Mouse (Mus musculus): Measurements from ENCODE around the gene Ppm1b. TPM values are rescaled to one million over a fixed set of nuclear protein-coding genes. Genes with fewer than 3 reads are reported as not detected.
A peak's percentile ranks its signal among the peaks of the same experiment; 100 is the strongest.
"Not testable (repeated sequence)": the region's sequence is repeated elsewhere in the genome, so short reads cannot be mapped to it uniquely, and the experiment has no call there.

The Ppm1b gene
- polyA plus RNA-seq (2015; fragmentation: Nextera tagmentation; extraction: Ambion mirVana): 53.8 and 54.6 TPM in 2 replicates

DNA sequence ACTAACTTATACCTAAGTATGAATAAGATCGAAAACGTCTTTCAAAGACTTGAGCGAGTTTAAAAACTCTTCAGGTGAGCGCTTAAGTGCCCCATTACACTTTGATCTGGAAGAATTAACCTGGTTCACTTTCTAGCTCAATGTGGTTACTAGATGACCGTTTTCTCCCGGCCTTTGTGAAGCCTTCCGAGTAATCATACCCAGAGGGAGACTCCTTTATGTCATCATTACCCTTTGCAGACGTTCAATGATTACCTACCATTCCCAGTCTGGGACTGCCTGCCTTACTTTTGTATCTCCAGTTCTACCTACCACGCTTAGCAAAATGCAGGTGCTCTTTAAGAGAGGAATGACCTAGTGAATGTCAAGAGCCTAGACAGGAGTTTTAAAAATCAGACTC, at the start of gene Ppm1b:
TSS of gene Ppm1b (plus strand) at position 301 of the 400 bp plus-strand sequence.
- Histone ChIP-seq H3K4me2 (ENCODE audit: low read depth, low read length) (peak within 1 kb of the TSS; percentile 86), H3K27ac (ENCODE audit: low read length) (peak within 1 kb of the TSS; percentile 98), H3K27me3 (ENCODE audit: control insufficient read depth, insufficient read depth, low read depth, low read length) (no peaks in the 10 kb centered on the region), H3K9me3 (ENCODE audit: control insufficient read depth, low read length) (no peaks in the 10 kb centered on the region), H3K4me1 (replicated peaks; ENCODE audit: control insufficient read depth, insufficient read depth, low read length) (peaks cover 15% of the 10 kb centered on the region), H3K9ac (ENCODE audit: low read length) (peak within 1 kb of the TSS; percentile 77), H3K36me3 (ENCODE audit: control insufficient read depth, insufficient read depth, low read length) (no peaks in the 10 kb centered on the region), H3K4me3 (ENCODE audit: low read length) (peak within 1 kb of the TSS; percentile 97)
- no peak for ATAC-seq (ENCODE audit: low read depth)
- WGBS: 18% methylated on average over 9 of the region's 9 CpGs

DNA sequence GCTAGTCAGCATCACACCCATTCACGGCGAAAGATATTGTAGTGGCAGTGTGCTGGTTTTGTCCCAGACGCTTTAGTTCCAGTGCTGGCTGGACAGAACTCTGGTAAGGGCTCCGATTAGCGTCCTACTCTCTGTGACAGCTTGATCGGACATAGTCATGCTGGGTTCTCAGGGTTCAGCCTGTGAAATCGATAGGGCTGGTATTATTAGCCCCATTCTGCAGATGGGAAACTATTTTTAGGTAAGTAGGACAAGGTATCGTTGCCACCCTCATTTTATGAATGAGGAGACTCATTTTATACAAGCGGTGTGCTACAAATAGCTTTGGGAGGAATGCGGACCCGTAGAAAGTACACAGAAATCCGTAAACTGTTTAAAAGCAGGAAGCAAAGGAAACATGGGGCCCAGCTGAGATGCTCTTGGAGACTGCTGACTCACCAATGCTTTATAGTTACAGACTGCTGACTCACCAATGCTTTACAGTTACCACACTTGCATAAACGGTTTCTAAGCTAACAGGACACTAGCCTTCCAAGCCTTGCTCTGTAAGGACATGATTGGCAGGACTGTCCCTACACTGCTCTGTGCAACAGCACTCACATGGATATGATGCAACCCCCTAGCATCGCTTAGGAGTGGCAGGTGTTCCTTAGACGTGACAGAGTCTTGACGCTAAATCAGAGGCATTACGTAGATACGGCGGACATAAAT, 34.7 kb upstream of the Ppm1b start:
- no peaks in the 10 kb centered on the region for H3K36me3 ChIP-seq (ENCODE audit: control insufficient read depth, insufficient read depth, low read length)
- no peak overlapping the region for H3K4me3 ChIP-seq (ENCODE audit: low read length)
- no peak overlapping the region for H3K27ac ChIP-seq (ENCODE audit: low read length)
- 76% methylated on average over 19 of the region's 19 CpGs for WGBS
- no peak overlapping the region for H3K4me2 ChIP-seq (ENCODE audit: low read depth, low read length)
- H3K9ac ChIP-seq (ENCODE audit: low read length): no peak overlapping the region
- ATAC-seq (ENCODE audit: low read depth): no peak
- no peaks in the 10 kb centered on the region for H3K9me3 ChIP-seq (ENCODE audit: control insufficient read depth, low read length)
- no peaks in the 10 kb centered on the region for H3K4me1 ChIP-seq (replicated peaks; ENCODE audit: control insufficient read depth, insufficient read depth, low read length)
- H3K27me3 ChIP-seq (ENCODE audit: control insufficient read depth, insufficient read depth, low read depth, low read length): no peaks in the 10 kb centered on the region

DNA sequence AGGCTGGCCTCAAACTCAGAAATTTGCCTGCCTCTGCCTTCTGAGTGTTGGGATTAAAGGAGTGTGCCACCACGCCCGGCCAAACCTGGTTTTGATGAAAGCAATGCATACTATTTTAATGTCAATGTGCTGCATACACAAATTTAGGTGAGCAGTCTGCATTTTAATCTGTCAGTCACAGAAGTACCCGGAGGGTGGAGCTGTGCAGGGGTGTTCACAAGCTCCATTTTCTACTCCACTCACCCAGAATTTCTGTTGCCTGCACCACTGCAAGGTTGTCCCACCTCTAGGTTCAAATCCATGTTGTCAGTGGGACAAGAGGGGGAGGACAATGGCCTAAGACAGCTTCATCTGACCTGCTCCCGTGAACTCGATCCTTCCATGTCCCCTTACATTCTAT, 31.8 kb upstream of the Ppm1b start:
- H3K27ac ChIP-seq (ENCODE audit: low read length): no peak overlapping the region
- no peak overlapping the region for H3K9ac ChIP-seq (ENCODE audit: low read length)
- no peak for ATAC-seq (ENCODE audit: low read depth)
- H3K4me3 ChIP-seq (ENCODE audit: low read length): no peak overlapping the region
- no peak overlapping the region for H3K4me2 ChIP-seq (ENCODE audit: low read depth, low read length)
- no peaks in the 10 kb centered on the region for H3K4me1 ChIP-seq (replicated peaks; ENCODE audit: control insufficient read depth, insufficient read depth, low read length)
- 89% methylated on average over 5 of the region's 5 CpGs for WGBS
- no peaks in the 10 kb centered on the region for H3K36me3 ChIP-seq (ENCODE audit: control insufficient read depth, insufficient read depth, low read length)
- H3K27me3 ChIP-seq (ENCODE audit: control insufficient read depth, insufficient read depth, low read depth, low read length): no peaks in the 10 kb centered on the region
- no peaks in the 10 kb centered on the region for H3K9me3 ChIP-seq (ENCODE audit: control insufficient read depth, low read length)

DNA sequence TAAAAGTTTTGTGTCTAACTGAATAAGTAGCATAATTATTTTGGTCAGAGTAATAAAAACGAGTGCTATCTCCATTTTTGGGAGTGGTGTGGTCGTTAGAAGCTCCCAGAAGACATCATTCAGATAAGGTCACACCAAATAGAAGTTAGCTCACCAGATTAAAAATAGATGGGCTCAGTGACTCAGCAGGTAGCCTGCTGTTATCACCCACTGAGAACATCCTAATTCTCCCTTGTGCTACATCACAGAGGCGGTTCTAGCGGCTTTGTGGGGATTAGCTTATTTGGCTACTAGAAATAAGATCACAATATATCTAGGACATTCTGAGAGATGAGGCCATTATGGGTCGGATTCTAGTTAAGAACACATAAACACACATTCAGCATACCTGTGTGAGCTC, 30.3 kb upstream of the Ppm1b start:
- Histone ChIP-seq H3K9ac (ENCODE audit: low read length) (no peak overlapping the region), H3K27ac (ENCODE audit: low read length) (no peak overlapping the region), H3K36me3 (ENCODE audit: control insufficient read depth, insufficient read depth, low read length) (no peaks in the 10 kb centered on the region), H3K9me3 (ENCODE audit: control insufficient read depth, low read length) (no peaks in the 10 kb centered on the region), H3K27me3 (ENCODE audit: control insufficient read depth, insufficient read depth, low read depth, low read length) (no peaks in the 10 kb centered on the region), H3K4me2 (ENCODE audit: low read depth, low read length) (no peak overlapping the region), H3K4me1 (replicated peaks; ENCODE audit: control insufficient read depth, insufficient read depth, low read length) (no peaks in the 10 kb centered on the region), H3K4me3 (ENCODE audit: low read length) (no peak overlapping the region)
- no peak for ATAC-seq (ENCODE audit: low read depth)
- 42% methylated on average over 5 of the region's 5 CpGs for WGBS

DNA sequence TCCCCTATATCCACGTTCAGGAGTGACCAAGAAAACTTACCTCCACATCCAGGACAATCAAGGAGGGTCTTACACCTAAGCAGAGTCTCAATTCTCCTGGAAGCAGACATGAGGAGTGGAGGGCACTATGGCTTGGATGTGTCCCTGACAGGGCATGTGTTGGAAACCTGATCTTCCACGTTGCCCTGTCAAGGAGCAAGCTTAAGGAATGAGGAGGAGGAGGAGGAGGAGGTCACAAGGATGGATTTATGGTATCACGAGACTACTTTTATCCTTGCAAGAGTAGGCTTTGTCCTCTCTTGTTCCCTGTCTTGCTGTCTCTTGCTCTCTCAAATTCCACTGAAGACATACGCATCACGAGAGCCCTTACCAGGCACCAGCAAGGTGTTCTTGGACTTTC, 29.0 kb upstream of the Ppm1b start:
- Histone ChIP-seq H3K4me1 (replicated peaks; ENCODE audit: control insufficient read depth, insufficient read depth, low read length) (no peaks in the 10 kb centered on the region), H3K27ac (ENCODE audit: low read length) (no peak overlapping the region), H3K4me2 (ENCODE audit: low read depth, low read length) (no peak overlapping the region), H3K9ac (ENCODE audit: low read length) (no peak overlapping the region), H3K27me3 (ENCODE audit: control insufficient read depth, insufficient read depth, low read depth, low read length) (no peaks in the 10 kb centered on the region), H3K9me3 (ENCODE audit: control insufficient read depth, low read length) (no peaks in the 10 kb centered on the region), H3K36me3 (ENCODE audit: control insufficient read depth, insufficient read depth, low read length) (no peaks in the 10 kb centered on the region), H3K4me3 (ENCODE audit: low read length) (no peak overlapping the region)
- WGBS: 74% methylated on average over 5 of the region's 5 CpGs
- ATAC-seq (ENCODE audit: low read depth): no peak

DNA sequence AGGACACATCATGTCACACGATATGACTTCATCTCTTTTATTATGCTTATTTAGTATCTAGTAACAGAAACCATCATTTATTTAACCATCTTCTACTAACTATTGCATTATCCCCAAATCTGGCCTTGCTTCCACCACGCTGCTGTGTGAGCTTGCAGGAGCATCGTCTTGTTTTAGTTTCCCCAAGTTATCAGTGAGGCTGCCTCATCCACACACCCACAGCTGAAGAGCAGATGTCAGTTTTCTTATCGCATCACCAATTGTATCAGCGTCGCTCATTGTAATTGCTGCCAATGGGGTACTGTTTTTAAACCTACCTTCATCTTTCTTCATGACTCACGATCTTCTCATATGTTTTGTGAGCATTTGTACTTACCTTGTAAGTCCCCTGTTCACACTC, 23.6 kb upstream of the Ppm1b start:
- no peak overlapping the region for H3K4me2 ChIP-seq (ENCODE audit: low read depth, low read length)
- no peaks in the 10 kb centered on the region for H3K36me3 ChIP-seq (ENCODE audit: control insufficient read depth, insufficient read depth, low read length)
- no peak overlapping the region for H3K27ac ChIP-seq (ENCODE audit: low read length)
- H3K4me3 ChIP-seq (ENCODE audit: low read length): no peak overlapping the region
- no peak overlapping the region for H3K9ac ChIP-seq (ENCODE audit: low read length)
- no peaks in the 10 kb centered on the region for H3K27me3 ChIP-seq (ENCODE audit: control insufficient read depth, insufficient read depth, low read depth, low read length)
- WGBS: 90% methylated on average over 7 of the region's 7 CpGs
- no peaks in the 10 kb centered on the region for H3K9me3 ChIP-seq (ENCODE audit: control insufficient read depth, low read length)
- ATAC-seq (ENCODE audit: low read depth): no peak
- H3K4me1 ChIP-seq (replicated peaks; ENCODE audit: control insufficient read depth, insufficient read depth, low read length): no peaks in the 10 kb centered on the region

DNA sequence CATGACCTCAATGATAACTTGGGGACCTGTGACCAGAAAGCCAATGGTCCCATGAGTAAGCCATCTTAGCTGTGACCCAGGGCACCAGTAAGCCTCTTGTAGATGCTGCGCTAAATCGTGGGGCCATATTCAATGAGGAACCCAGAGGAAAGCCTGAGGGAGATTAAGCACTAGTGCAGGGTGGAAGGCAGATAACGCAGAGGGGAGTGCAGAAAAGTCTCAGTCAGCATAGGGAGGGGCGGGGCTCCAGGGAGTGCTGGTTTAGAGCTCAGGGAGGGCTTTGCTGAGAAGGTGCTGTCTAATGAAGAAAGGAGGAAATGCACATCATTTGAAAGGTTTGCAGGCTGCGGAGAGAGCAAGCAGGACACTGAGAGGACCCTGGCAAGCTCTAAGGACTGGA, 22.6 kb upstream of the Ppm1b start:
- Histone ChIP-seq H3K4me1 (replicated peaks; ENCODE audit: control insufficient read depth, insufficient read depth, low read length) (no peaks in the 10 kb centered on the region), H3K36me3 (ENCODE audit: control insufficient read depth, insufficient read depth, low read length) (no peaks in the 10 kb centered on the region), H3K27me3 (ENCODE audit: control insufficient read depth, insufficient read depth, low read depth, low read length) (no peaks in the 10 kb centered on the region), H3K27ac (ENCODE audit: low read length) (no peak overlapping the region), H3K4me2 (ENCODE audit: low read depth, low read length) (no peak overlapping the region), H3K9ac (ENCODE audit: low read length) (no peak overlapping the region), H3K4me3 (ENCODE audit: low read length) (no peak overlapping the region), H3K9me3 (ENCODE audit: control insufficient read depth, low read length) (no peaks in the 10 kb centered on the region)
- 50% methylated on average over 5 of the region's 5 CpGs for WGBS
- no peak for ATAC-seq (ENCODE audit: low read depth)

DNA sequence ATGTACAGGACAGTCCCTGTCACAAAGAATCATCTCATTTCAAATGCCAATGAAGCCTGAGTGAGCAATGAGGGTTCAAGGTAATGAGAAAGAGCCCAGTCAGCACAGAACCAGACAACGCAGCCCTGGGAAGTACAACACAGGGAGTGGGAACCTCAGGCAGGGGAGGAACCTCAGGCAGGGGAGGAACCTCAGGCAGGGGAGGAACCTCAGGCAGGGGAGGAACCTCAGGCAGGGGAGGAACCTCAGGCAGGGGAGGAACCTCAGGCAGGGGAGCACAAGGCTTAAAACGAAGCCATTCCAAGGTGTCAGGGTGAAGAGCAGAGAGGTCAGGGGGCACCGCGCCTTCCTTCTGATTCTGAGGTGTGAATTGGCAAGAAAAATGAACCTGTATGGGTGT, 20.9 kb upstream of the Ppm1b start:
- not testable (repeated sequence) for ATAC-seq (ENCODE audit: low read depth); H3K27ac ChIP-seq (ENCODE audit: low read length); H3K4me2 ChIP-seq (ENCODE audit: low read depth, low read length); H3K4me1 ChIP-seq (replicated peaks; ENCODE audit: control insufficient read depth, insufficient read depth, low read length); H3K36me3 ChIP-seq (ENCODE audit: control insufficient read depth, insufficient read depth, low read length); H3K27me3 ChIP-seq (ENCODE audit: control insufficient read depth, insufficient read depth, low read depth, low read length); H3K4me3 ChIP-seq (ENCODE audit: low read length); H3K9me3 ChIP-seq (ENCODE audit: control insufficient read depth, low read length); H3K9ac ChIP-seq (ENCODE audit: low read length)
- WGBS: 42% methylated on average over 4 of the region's 4 CpGs

DNA sequence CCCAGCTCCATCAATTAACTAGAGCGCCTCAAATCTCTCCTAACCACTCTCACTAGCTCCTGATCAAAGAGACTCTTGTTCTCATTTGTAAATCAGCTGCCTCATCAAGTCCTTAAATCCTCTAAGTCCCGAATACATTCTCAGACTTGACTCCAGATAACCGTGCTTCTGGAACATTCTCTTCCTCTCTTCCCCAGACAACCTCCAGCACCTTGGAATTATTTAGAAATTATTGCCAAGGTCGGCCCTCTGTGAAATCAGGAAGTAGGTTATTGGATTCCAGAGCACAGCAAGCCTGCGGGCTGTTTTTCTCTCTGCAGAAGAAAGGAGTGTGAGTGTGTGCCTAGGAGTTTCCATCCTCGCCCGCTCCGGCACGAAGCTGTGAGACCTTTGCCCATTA, 20.2 kb upstream of the Ppm1b start:
- H3K27me3 ChIP-seq (ENCODE audit: control insufficient read depth, insufficient read depth, low read depth, low read length): no peaks in the 10 kb centered on the region
- WGBS: 41% methylated on average over 9 of the region's 9 CpGs
- no peak for ATAC-seq (ENCODE audit: low read depth)

DNA sequence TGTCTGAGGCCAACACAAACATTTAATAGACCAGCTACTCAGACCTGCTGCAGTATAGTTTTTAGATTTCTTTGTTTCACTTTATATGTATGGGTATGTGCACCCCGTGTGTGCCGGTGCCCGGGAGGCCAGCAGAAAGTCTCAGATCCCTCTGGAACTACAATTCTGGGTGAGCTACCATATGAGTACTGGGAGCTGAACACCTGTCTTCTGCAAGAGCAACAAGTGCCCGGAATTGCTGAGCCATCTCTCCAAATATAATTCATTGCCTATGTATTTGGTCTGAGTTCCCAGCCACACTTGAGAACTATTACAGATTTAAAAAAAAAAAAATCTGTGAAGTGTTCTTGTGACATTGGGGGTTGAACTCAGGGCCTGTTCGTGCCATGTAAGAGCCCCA, 19.7 kb upstream of the Ppm1b start:
- Histone ChIP-seq H3K27me3 (ENCODE audit: control insufficient read depth, insufficient read depth, low read depth, low read length) (no peaks in the 10 kb centered on the region), H3K4me2 (ENCODE audit: low read depth, low read length) (no peak overlapping the region), H3K27ac (ENCODE audit: low read length) (no peak overlapping the region), H3K9me3 (ENCODE audit: control insufficient read depth, low read length) (no peaks in the 10 kb centered on the region), H3K4me1 (replicated peaks; ENCODE audit: control insufficient read depth, insufficient read depth, low read length) (no peaks in the 10 kb centered on the region), H3K9ac (ENCODE audit: low read length) (no peak overlapping the region), H3K36me3 (ENCODE audit: control insufficient read depth, insufficient read depth, low read length) (no peaks in the 10 kb centered on the region), H3K4me3 (ENCODE audit: low read length) (no peak overlapping the region)
- WGBS: 85% methylated on average over 5 of the region's 5 CpGs
- no peak for ATAC-seq (ENCODE audit: low read depth)

More for the DNA sequence above, 20.2 kb upstream of the Ppm1b start:
- no peaks in the 10 kb centered on the region for H3K4me1 ChIP-seq (replicated peaks; ENCODE audit: control insufficient read depth, insufficient read depth, low read length)
- H3K4me3 ChIP-seq (ENCODE audit: low read length): no peak overlapping the region
- no peak overlapping the region for H3K27ac ChIP-seq (ENCODE audit: low read length)
- H3K9me3 ChIP-seq (ENCODE audit: control insufficient read depth, low read length): no peaks in the 10 kb centered on the region
- no peak overlapping the region for H3K9ac ChIP-seq (ENCODE audit: low read length)
- no peak overlapping the region for H3K4me2 ChIP-seq (ENCODE audit: low read depth, low read length)
- no peaks in the 10 kb centered on the region for H3K36me3 ChIP-seq (ENCODE audit: control insufficient read depth, insufficient read depth, low read length)

Data from lung, embryonic 16.5 days (tissue).